Mouse (Mus musculus) lung, embryonic 16.5 days (tissue): Measurements from ENCODE around the gene Acd. TPM values are rescaled to one million over a fixed set of nuclear protein-coding genes. Genes with fewer than 3 reads are reported as not detected.

Experiments used
- ATAC-seq: fragments of 200-750 bp; cut with Nextera tagmentation; 2 replicates; pipeline ENCODE4 v1.8.0; 2017; ENCODE audit warnings: low read depth, mild to moderate bottlenecking, moderate library complexity
- H3K27ac ChIP-seq: fragments of 300-500 bp; sonication (generic); 2 replicates; pipeline ENCODE4 v1.5.1; 2014; ENCODE audit warnings: mild to moderate bottlenecking, control low read depth, low read length
- H3K27me3 ChIP-seq: fragments of 300-500 bp; sonication (generic); 2 replicates; pipeline ENCODE4 v1.6.1; 2014; ENCODE audit warnings: low read depth, low read length, mixed read lengths; ENCODE audit not compliant: control insufficient read depth, insufficient read depth
- H3K36me3 ChIP-seq: fragments of 300-500 bp; sonication (generic); 2 replicates; pipeline ENCODE4 v1.6.1; 2014; ENCODE audit warnings: low read length; ENCODE audit not compliant: control insufficient read depth, insufficient read depth
- H3K4me1 ChIP-seq: fragments of 300-500 bp; sonication (generic); replicated peaks from 2 replicates; pipeline ENCODE4 v1.6.1; 2014; ENCODE audit warnings: low read length, mixed read lengths; ENCODE audit not compliant: control insufficient read depth, insufficient read depth
- H3K4me2 ChIP-seq: fragments of 300-500 bp; sonication (generic); 2 replicates; pipeline ENCODE4 v1.6.1; 2014; ENCODE audit warnings: low read depth, low read length, control low read depth
- H3K4me3 ChIP-seq: fragments of 300-500 bp; sonication (generic); 2 replicates; pipeline ENCODE4 v1.5.1; 2014; ENCODE audit warnings: mild to moderate bottlenecking, low read length, control low read depth
- H3K9ac ChIP-seq: fragments of 300-500 bp; sonication (generic); 2 replicates; pipeline ENCODE4 v1.6.1; 2014; ENCODE audit warnings: low read length, control low read depth
- H3K9me3 ChIP-seq: fragments of 300-500 bp; sonication (generic); 2 replicates; pipeline ENCODE4 v1.6.1; 2016; ENCODE audit warnings: low read length; ENCODE audit not compliant: control insufficient read depth
- WGBS: fragments of 180-500 bp; shearing (Covaris S2); extraction: QIAGEN DNeasy Blood & Tissue Kit; methylation state at CpG from one replicate; pipeline ENCODE4 v1.1.7; 2014; 5-methylcytosine and 5-hydroxymethylcytosine counted together
- polyA plus RNA-seq: library from polyadenylated mRNA; unstranded; fragments of >200 nt; fragmentation: Nextera tagmentation; extraction: Ambion mirVana; gene quantifications from 2 replicates; pipeline ENCODE4 v1.2.1, GENCODE M21; 2015

The Acd gene
- polyA plus RNA-seq, 1 experiment from 2014 or later = 71.3 TPM

- no peak for ATAC-seq
- Histone ChIP-seq H3K4me1 (peaks cover 9% of the 10 kb centered on the region), H3K36me3 (peaks cover 7% of the 10 kb centered on the region), H3K27ac (no peak overlapping the region), H3K9me3 (no peaks in the 10 kb centered on the region), H3K4me3 (peak overlapping the region; percentile 52), H3K27me3 (peaks cover 3% of the 10 kb centered on the region), H3K9ac (peak overlapping the region; percentile 61), H3K4me2 (peak overlapping the region; percentile 97)
- WGBS = 8% methylated on average over 40 of the region's 40 CpGs
Observed at GRCm38 (mm10) chr8:105694051-105694799, 6.7 kb downstream of the Acd start.

GRCm38 (mm10) chr8:105693648-105694047, 7.3 kb downstream of the Acd start:
- Histone ChIP-seq H3K4me1 (peaks cover 9% of the 10 kb centered on the region), H3K27ac (no peak overlapping the region), H3K9me3 (no peaks in the 10 kb centered on the region), H3K4me3 (peak overlapping the region; percentile 52), H3K36me3 (peaks cover 7% of the 10 kb centered on the region), H3K9ac (peak overlapping the region; percentile 61), H3K27me3 (peaks cover 3% of the 10 kb centered on the region), H3K4me2 (peak overlapping the region; percentile 97)
- peak; percentile 63; the same call in 1 of the 2 replicates for ATAC-seq
- 3% methylated on average over 19 of the region's 30 CpGs for WGBS

- Histone ChIP-seq H3K9ac (no peak overlapping the region), H3K27me3 (peaks cover 3% of the 10 kb centered on the region), H3K4me1 (peaks cover 9% of the 10 kb centered on the region), H3K27ac (no peak overlapping the region), H3K4me2 (no peak overlapping the region), H3K4me3 (no peak overlapping the region), H3K9me3 (no peaks in the 10 kb centered on the region), H3K36me3 (peaks cover 2% of the 10 kb centered on the region; the same call in 1 of the 2 replicates)
- 86% methylated on average over 11 of the region's 11 CpGs for WGBS
- no peak for ATAC-seq
Observed at GRCm38 (mm10) chr8:105692449-105693182, 8.3 kb downstream of the Acd start.

GRCm38 (mm10) chr8:105690978-105691377, 9.9 kb downstream of the Acd start:
- Histone ChIP-seq H3K27ac (no peak overlapping the region), H3K4me3 (no peak overlapping the region), H3K36me3 (no peaks in the 10 kb centered on the region), H3K4me1 (peaks cover 9% of the 10 kb centered on the region), H3K4me2 (no peak overlapping the region), H3K9ac (no peak overlapping the region), H3K27me3 (peaks cover 3% of the 10 kb centered on the region), H3K9me3 (no peaks in the 10 kb centered on the region)
- no peak for ATAC-seq
- 84% methylated on average over 14 of the region's 14 CpGs for WGBS

GRCm38 (mm10) chr8:105689983-105690360, 10.9 kb downstream of the Acd start:
- no peak overlapping the region for H3K4me2 ChIP-seq
- ATAC-seq = no peak
- H3K9me3 ChIP-seq = no peaks in the 10 kb centered on the region
- H3K36me3 ChIP-seq = no peaks in the 10 kb centered on the region
- H3K27me3 ChIP-seq = peaks cover 3% of the 10 kb centered on the region
- no peak overlapping the region for H3K9ac ChIP-seq
- H3K4me1 ChIP-seq = peaks cover 9% of the 10 kb centered on the region
- H3K4me3 ChIP-seq = no peak overlapping the region
- 86% methylated on average over 9 of the region's 9 CpGs for WGBS
- H3K27ac ChIP-seq = no peak overlapping the region

GRCm38 (mm10) chr8:105689256-105689982, 11.5 kb downstream of the Acd start:
- Histone ChIP-seq H3K4me2 (no peak overlapping the region), H3K36me3 (no peaks in the 10 kb centered on the region), H3K9me3 (no peaks in the 10 kb centered on the region), H3K27ac (no peak overlapping the region), H3K27me3 (peaks cover 3% of the 10 kb centered on the region), H3K4me1 (peaks cover 9% of the 10 kb centered on the region), H3K9ac (no peak overlapping the region), H3K4me3 (no peak overlapping the region)
- WGBS = 54% methylated on average over 35 of the region's 35 CpGs
- no peak for ATAC-seq

- no peaks in the 10 kb centered on the region for H3K27me3 ChIP-seq
- no peak overlapping the region for H3K4me2 ChIP-seq
- ATAC-seq = no peak
- no peak overlapping the region for H3K9ac ChIP-seq
- 48% methylated on average over 14 of the region's 14 CpGs for WGBS
- no peak overlapping the region for H3K27ac ChIP-seq
- H3K4me1 ChIP-seq = no peaks in the 10 kb centered on the region; the same call in 1 of the 2 replicates
- H3K4me3 ChIP-seq = no peak overlapping the region
- no peaks in the 10 kb centered on the region for H3K9me3 ChIP-seq
- H3K36me3 ChIP-seq = peaks cover 3% of the 10 kb centered on the region; the same call in 1 of the 2 replicates
Observed at GRCm38 (mm10) chr8:105688242-105688752, 12.6 kb downstream of the Acd start.

- no peak overlapping the region for H3K9ac ChIP-seq
- H3K4me1 ChIP-seq = no peaks in the 10 kb centered on the region; the same call in 1 of the 2 replicates
- H3K4me2 ChIP-seq = no peak overlapping the region
- no peaks in the 10 kb centered on the region for H3K9me3 ChIP-seq
- ATAC-seq = no peak
- H3K36me3 ChIP-seq = peaks cover 10% of the 10 kb centered on the region; the same call in 1 of the 2 replicates
- H3K27me3 ChIP-seq = no peaks in the 10 kb centered on the region
- WGBS = 62% methylated on average over 8 of the region's 8 CpGs
- no peak overlapping the region for H3K4me3 ChIP-seq
- H3K27ac ChIP-seq = no peak overlapping the region
Observed at GRCm38 (mm10) chr8:105687512-105687911, 13.4 kb downstream of the Acd start.

- WGBS = 62% methylated on average over 6 of the region's 6 CpGs
- H3K36me3 ChIP-seq = peaks cover 17% of the 10 kb centered on the region
- H3K27ac ChIP-seq = no peak overlapping the region
- no peak overlapping the region for H3K9ac ChIP-seq
- H3K4me1 ChIP-seq = no peaks in the 10 kb centered on the region; the same call in 1 of the 2 replicates
- H3K9me3 ChIP-seq = no peaks in the 10 kb centered on the region
- no peak overlapping the region for H3K4me2 ChIP-seq
- no peak for ATAC-seq
- no peaks in the 10 kb centered on the region for H3K27me3 ChIP-seq
- no peak overlapping the region for H3K4me3 ChIP-seq
Observed at GRCm38 (mm10) chr8:105686551-105686950, 14.4 kb downstream of the Acd start.
